ENCODE assay signal across 8 mouse cellular contexts in the genomic region with DNA sequence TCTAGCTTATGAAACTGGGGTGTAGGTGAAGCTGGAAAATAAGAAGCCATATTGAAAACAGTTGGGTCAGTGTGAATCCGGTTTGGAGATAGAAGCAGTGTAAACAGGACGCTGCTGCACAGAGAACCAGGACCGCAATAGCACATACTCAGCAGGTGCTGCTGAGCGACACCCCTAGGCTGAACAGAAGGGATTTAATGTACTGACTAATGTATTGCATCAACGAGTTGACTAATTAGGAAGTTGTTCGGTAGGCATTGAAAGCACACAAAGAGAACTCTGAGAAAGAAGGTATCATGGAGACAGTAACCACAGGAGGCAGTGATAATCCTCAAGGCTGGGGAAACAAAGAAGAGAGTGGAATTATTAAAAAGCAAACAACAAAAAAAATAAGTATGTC.
DNase-seq lines count a peak whose midpoint lies in the region; ATAC-seq and TF ChIP-seq lines count a peak whose summit lies in the region.

No protein-coding gene starts in this region.

- no peaks in the 10 kb centered on the region for H3K4me1 ChIP-seq in kidney, embryonic 15.5 days
- no peaks in the 10 kb centered on the region for H3K4me1 ChIP-seq in cortical plate, adult 2 months (ENCODE audit: control insufficient read depth, insufficient read depth, low read length)
- H3K4me1 ChIP-seq in intestine, embryonic 15.5 days (replicated peaks) = no peaks in the 10 kb centered on the region
- no peaks in the 10 kb centered on the region for H3K4me1 ChIP-seq in midbrain, postnatal 0 days (ENCODE audit: insufficient read depth, low read length)

- H3K36me3 ChIP-seq in kidney, embryonic 15.5 days = no peaks in the 10 kb centered on the region
- H3K36me3 ChIP-seq in intestine, embryonic 15.5 days = no peaks in the 10 kb centered on the region
- no peaks in the 10 kb centered on the region for H3K36me3 ChIP-seq in midbrain, postnatal 0 days (ENCODE audit: insufficient read depth, low read length)

- no peak overlapping the region for H3K27ac ChIP-seq in kidney, embryonic 15.5 days
- peak overlapping the region; percentile 4; the same call in 1 of the 2 replicates for H3K27ac ChIP-seq in cortical plate, adult 2 months (ENCODE audit: insufficient read depth, low read length)
- no peak overlapping the region for H3K27ac ChIP-seq in intestine, embryonic 15.5 days
- peak overlapping the region; percentile 82 for H3K27ac ChIP-seq in midbrain, postnatal 0 days (ENCODE audit: low read depth, low read length)

- no peak for DNase-seq in kidney, postnatal 4 days
- no peak for DNase-seq in midbrain, postnatal 0 days (ENCODE audit: low spot score)
- no peak for DNase-seq in spleen, postnatal 14 days (ENCODE audit: low spot score in 2 of 2)
- DNase-seq in cerebellum, postnatal 36 days = no peak
- no peak for DNase-seq in frontal cortex, postnatal 10 days (ENCODE audit: low spot score in 2 of 2)

- no peaks in the 10 kb centered on the region for H3K27me3 ChIP-seq in kidney, embryonic 15.5 days
- H3K27me3 ChIP-seq in intestine, embryonic 15.5 days (replicated peaks) = no peaks in the 10 kb centered on the region
- H3K27me3 ChIP-seq in midbrain, postnatal 0 days (ENCODE audit: insufficient read depth, low read length) = no peaks in the 10 kb centered on the region

- H3K4me2 ChIP-seq in kidney, embryonic 15.5 days = peak overlapping the region; percentile 48
- H3K4me2 ChIP-seq in intestine, embryonic 15.5 days (replicated peaks) = peak overlapping the region; percentile 51
- peak overlapping the region; percentile 36 for H3K4me2 ChIP-seq in midbrain, postnatal 0 days (ENCODE audit: low read depth, low read length, poor library complexity, severe bottlenecking)

- 40% methylated on average over 6 of the region's 6 CpGs for WGBS in kidney, embryonic 15.5 days
- WGBS in intestine, embryonic 15.5 days = 41% methylated on average over 6 of the region's 6 CpGs
- whole genome bisulfite sequencing in midbrain, postnatal 0 days = 30% methylated on average over 6 of the region's 6 CpGs

- ATAC-seq in kidney, embryonic 15.5 days (replicated peaks; ENCODE audit: low FRiP score) = 0 out of 2 replicates have a peak, but pooled peaks have one; percentile 40
- ATAC-seq in intestine, embryonic 15.5 days = peak; percentile 14; the same call in 1 of the 2 replicates
- peak; percentile 57 for ATAC-seq in midbrain, postnatal 0 days (ENCODE audit: low FRiP score)

- no peak for TF ChIP-seq CTCF in cortical plate, adult 2 months (IDR thresholded peaks at IDR 0.05; ENCODE audit: extremely low read depth, insufficient read depth, low read length)
- no peak for TF ChIP-seq CTCF in midbrain, postnatal 0 days (IDR thresholded peaks at IDR 0.05)

- peak overlapping the region; percentile 36 for H3K4me3 ChIP-seq in kidney, embryonic 15.5 days (replicated peaks)
- peak overlapping the region; percentile 40 for H3K4me3 ChIP-seq in cortical plate, adult 2 months (ENCODE audit: insufficient read depth, low read length)
- H3K4me3 ChIP-seq in intestine, embryonic 15.5 days (replicated peaks) = peak overlapping the region; percentile 22; the same call in 1 of the 2 replicates
- peak overlapping the region; percentile 24; the same call in 1 of the 2 replicates for H3K4me3 ChIP-seq in midbrain, postnatal 0 days (ENCODE audit: low read depth, low read length)

- H3K9ac ChIP-seq in kidney, embryonic 15.5 days = no peak overlapping the region
- no peak overlapping the region for H3K9ac ChIP-seq in intestine, embryonic 15.5 days
- 0 out of 2 replicates have a peak overlapping the region, but pooled peaks have one; percentile 42 for H3K9ac ChIP-seq in midbrain, postnatal 0 days (replicated peaks; ENCODE audit: low read length, poor library complexity, severe bottlenecking)

- TF ChIP-seq POLR2A in cortical plate, adult 2 months (IDR thresholded peaks at IDR 0.05; ENCODE audit: extremely low read depth, insufficient read depth, low read length) = no peak

- no peaks in the 10 kb centered on the region for H3K9me3 ChIP-seq in kidney, embryonic 15.5 days (replicated peaks)
- H3K9me3 ChIP-seq in intestine, embryonic 15.5 days = no peaks in the 10 kb centered on the region
- no peaks in the 10 kb centered on the region for H3K9me3 ChIP-seq in midbrain, postnatal 0 days (ENCODE audit: low read length)

Comparison
In these comparisons a context has a peak if more than half of its experiments do, and no peak if none do; other contexts are left out.
1. H3K27ac ChIP-seq: peak in cortical plate, adult 2 months (single experiment) and midbrain, postnatal 0 days (single experiment); none in kidney, embryonic 15.5 days (single experiment) and intestine, embryonic 15.5 days (single experiment).
2. Peak in every context shown above with its lines, with median percentiles within 50 percentile points of each other: ATAC-seq, H3K4me2 ChIP-seq and H3K4me3 ChIP-seq.